Mouse (Mus musculus) heart, embryonic 13.5 days (tissue): ENCODE measurements at regions not wholly inside any gene's neighbourhood (a gene's known extent, or its start where the extent isn't known, plus 50 kb on each side); places are given as distances from the start of the nearest gene placed in this dataset.
"Not testable (repeated sequence)": the region's sequence is repeated elsewhere in the genome, so short reads cannot be mapped to it uniquely, and the experiment has no call there.

Experiments
- ATAC-seq: fragments of 200-750 bp; cut with Nextera tagmentation; 2 replicates; pipeline ENCODE4 v1.8.0; 2017; ENCODE audit warnings: moderate TSS enrichment; ENCODE audit not compliant: insufficient number of reproducible peaks, low FRiP score, low TSS enrichment; ENCODE audit errors: extremely low read depth
- H3K27ac ChIP-seq: fragments of 300-500 bp; sonication (generic); replicated peaks from 2 replicates; pipeline ENCODE4 v1.5.1; 2015; ENCODE audit warnings: moderate library complexity, mild to moderate bottlenecking, inconsistent platforms
- H3K27me3 ChIP-seq: fragments of 300-500 bp; sonication (generic); replicated peaks from 2 replicates; pipeline ENCODE4 v1.6.1; 2015; ENCODE audit warnings: mild to moderate bottlenecking, inconsistent platforms
- H3K36me3 ChIP-seq: fragments of 300-500 bp; sonication (generic); 2 replicates; pipeline ENCODE4 v1.6.1; 2015; ENCODE audit warnings: mild to moderate bottlenecking, inconsistent platforms
- H3K4me1 ChIP-seq: fragments of 300-500 bp; sonication (generic); 2 replicates; pipeline ENCODE4 v1.6.1; 2015; ENCODE audit warnings: inconsistent platforms
- H3K4me2 ChIP-seq: fragments of 300-500 bp; sonication (generic); 2 replicates; pipeline ENCODE4 v1.6.1; 2015; ENCODE audit warnings: inconsistent platforms, mild to moderate bottlenecking, moderate library complexity
- H3K4me3 ChIP-seq: fragments of 300-500 bp; sonication (generic); 2 replicates; pipeline ENCODE4 v1.5.1; 2015; ENCODE audit warnings: moderate library complexity, mild to moderate bottlenecking, inconsistent platforms
- H3K9ac ChIP-seq: fragments of 300-500 bp; sonication (generic); 2 replicates; pipeline ENCODE4 v1.6.1; 2015; ENCODE audit warnings: inconsistent platforms, mild to moderate bottlenecking, moderate library complexity
- H3K9me3 ChIP-seq: fragments of 300-500 bp; sonication (generic); 2 replicates; pipeline ENCODE4 v1.6.1; 2016; ENCODE audit warnings: inconsistent platforms
- WGBS: fragments of 180-500 bp; shearing (Covaris S2); methylation state at CpG from one replicate; pipeline ENCODE4 v1.1.7; 2015; ENCODE audit warnings: mixed read lengths; 5-methylcytosine and 5-hydroxymethylcytosine counted together

DNA sequence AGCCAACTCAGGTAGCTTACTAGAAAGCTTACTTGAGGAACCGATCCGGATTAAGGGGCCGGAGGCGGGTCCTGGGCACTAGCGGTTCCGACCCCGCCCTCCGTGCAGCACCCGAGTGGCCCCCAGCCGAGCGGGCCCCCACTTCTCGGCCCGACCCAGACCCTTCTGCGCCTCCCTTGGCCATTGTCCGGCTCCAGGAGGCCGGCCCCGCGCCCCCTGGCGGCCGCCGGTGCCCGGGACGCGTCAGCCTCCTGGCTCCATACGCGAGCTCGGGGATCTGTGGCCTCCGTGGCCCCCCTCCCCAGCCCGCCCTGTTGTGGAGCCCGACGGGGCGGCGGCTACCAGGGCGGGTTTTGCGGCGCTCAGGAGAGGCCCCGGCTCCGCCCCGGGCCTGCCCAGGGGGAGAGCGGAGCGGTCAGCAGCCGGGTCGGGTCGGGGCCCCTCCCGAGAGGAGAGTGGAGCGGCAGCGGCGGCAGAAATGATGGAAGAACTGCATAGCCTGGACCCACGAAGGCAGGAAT is 94.3 kb upstream of the Zfp986 start:
- H3K4me2 ChIP-seq = peak overlapping the region; percentile 63
- not testable (repeated sequence) for H3K9me3 ChIP-seq, H3K27me3 ChIP-seq, H3K4me1 ChIP-seq, H3K36me3 ChIP-seq, H3K27ac ChIP-seq, H3K9ac ChIP-seq
- peak overlapping the region; percentile 44 for H3K4me3 ChIP-seq
- WGBS = 2% methylated on average over 38 of the region's 49 CpGs
- ATAC-seq = peak; percentile 90

DNA sequence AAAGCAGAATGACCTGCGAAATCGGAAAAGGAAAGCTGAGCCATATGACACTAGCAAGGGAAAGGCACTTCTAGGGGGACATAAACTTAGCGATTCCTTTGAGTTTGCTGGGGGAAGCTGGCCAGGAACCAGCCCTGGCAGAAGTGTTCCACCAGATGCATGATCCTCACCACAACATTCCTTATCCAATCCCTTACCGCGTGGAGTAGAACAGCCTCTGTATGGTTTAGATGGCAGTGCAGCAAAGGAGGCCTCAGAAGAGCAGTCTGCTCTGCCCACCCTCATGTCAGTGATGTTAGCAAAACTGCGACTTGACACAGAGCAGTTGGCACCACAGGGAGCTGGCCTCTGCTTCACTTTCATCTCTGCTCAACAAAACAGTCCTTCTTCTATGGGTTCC is 93.7 kb upstream of the Zfp986 start:
- not testable (repeated sequence) for H3K9me3 ChIP-seq, H3K9ac ChIP-seq, H3K36me3 ChIP-seq, ATAC-seq, H3K27ac ChIP-seq, H3K27me3 ChIP-seq, H3K4me2 ChIP-seq, H3K4me1 ChIP-seq, H3K4me3 ChIP-seq
- WGBS = 7% methylated on average over 3 of the region's 6 CpGs

DNA sequence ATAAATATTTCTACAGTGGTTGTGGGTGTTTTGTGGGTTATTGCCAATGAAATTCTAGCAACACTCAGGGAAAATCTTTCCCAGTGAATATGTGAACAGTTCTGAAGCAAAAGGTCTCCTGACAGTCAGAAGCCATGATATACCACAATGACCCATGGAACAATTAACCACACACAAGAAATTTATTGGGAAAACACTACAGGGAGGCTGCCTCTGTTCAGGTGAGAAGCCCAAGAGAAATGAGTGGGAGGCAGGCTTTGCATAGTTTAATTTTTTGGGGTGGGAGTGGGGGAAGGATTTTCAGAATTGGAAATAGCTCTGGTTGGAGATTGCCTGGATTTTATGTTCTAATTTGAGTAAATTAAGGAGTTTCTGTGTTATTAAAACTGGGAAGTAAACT is 92.1 kb upstream of the Zfp986 start:
- not testable (repeated sequence) for H3K36me3 ChIP-seq, H3K27me3 ChIP-seq, H3K4me1 ChIP-seq, H3K9me3 ChIP-seq, H3K4me3 ChIP-seq, H3K27ac ChIP-seq, ATAC-seq, H3K4me2 ChIP-seq, H3K9ac ChIP-seq

DNA sequence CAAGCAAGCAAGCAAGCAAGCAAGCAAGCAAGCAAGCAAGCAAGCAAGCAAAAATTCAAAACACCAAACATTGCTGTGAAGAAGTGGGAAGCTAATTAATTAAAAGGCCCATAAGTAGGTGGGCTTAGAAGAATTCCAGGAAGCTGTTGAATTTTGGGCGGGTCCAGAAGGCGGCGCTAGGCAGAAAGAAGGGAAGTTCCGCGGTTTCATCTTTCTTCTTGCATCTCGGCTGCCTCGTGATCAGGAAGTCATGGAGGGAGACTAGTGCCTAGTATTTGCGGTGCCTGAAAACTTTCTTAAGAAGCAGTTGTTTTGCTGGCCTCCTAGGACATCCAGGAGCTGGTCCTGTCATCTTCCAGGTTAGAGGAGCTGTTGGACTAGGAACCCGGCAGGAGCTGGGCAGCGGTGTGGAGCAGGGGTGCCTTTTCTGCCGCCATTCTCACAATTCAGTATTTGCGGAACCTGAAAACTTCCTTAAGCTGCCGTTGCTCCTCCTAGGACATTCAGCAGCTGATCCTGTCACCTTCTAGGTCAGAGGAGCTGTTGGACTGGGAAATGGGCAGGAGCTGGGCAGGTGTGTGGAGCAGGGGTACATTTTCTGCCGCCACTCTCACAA is 87.2 kb upstream of the Zfp986 start:
- ATAC-seq, H3K4me2 ChIP-seq, H3K9ac ChIP-seq, H3K9me3 ChIP-seq, H3K27ac ChIP-seq, H3K27me3 ChIP-seq, H3K4me1 ChIP-seq, H3K36me3 ChIP-seq, H3K4me3 ChIP-seq: not testable (repeated sequence)
- WGBS = no CpG with 5 or more reads among the region's 14 CpGs

GRCm38 (mm10) chr4:145814674-145815073 is 53.9 kb upstream of the Zfp986 start:
- WGBS = no CpG with 5 or more reads among the region's 4 CpGs
- not testable (repeated sequence) for H3K36me3 ChIP-seq, H3K9ac ChIP-seq, H3K9me3 ChIP-seq, H3K4me1 ChIP-seq, H3K27me3 ChIP-seq, H3K4me2 ChIP-seq, H3K27ac ChIP-seq, H3K4me3 ChIP-seq
- ATAC-seq = 0 out of 2 replicates have a peak, but pooled peaks have one; percentile 19
